Mouse (Mus musculus) cortical plate, adult 2 months (tissue): ENCODE measurements around the gene Zfp292.

Source experiments
- CTCF ChIP-seq: fragments of 200-500 bp; IDR thresholded peaks from 2 replicates; pipeline ENCODE4 v1.5.1; 2011; ENCODE audit warnings: mild to moderate bottlenecking, control low read depth, low read length; ENCODE audit not compliant: insufficient read depth; ENCODE audit errors: extremely low read depth
- POLR2A ChIP-seq: fragments of 200-500 bp; IDR thresholded peaks from 2 replicates; pipeline ENCODE4 v1.6.1; 2011; ENCODE audit warnings: mild to moderate bottlenecking, low read length, control low read depth; ENCODE audit not compliant: insufficient read depth; ENCODE audit errors: extremely low read depth

DNA sequence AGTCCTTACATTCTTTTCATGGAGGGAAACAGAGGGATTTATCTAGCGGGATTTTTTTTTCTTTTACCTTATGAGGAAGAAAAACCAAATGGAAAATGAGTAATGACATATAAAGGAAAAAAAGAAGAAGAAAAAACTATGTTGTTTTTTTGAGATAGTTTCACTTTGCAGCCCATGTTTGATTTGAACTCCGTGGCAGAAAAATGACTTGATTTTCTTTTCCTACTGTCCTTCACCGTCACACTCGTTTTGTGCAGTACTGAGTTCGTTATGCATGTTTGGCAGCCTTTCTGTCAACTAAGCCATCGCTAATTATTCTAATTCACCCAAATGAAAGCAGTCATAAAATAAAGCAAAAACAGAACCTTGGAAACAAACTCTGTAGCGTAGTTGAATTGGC, 4.5 kb upstream of the Zfp292 start:
- TF ChIP-seq POLR2A, result no peak
- no peak for TF ChIP-seq CTCF
